Mouse (Mus musculus): ENCODE measurements around the gene Gm11236.
"Not testable (repeated sequence)": the region's sequence is repeated elsewhere in the genome, so short reads cannot be mapped to it uniquely, and the experiment has no call there.

The Gm11236 gene

GRCm38 (mm10) chr4:73637821-73638220, at the start of gene Gm11236:
Gene Gm11236 (plus strand): TSS chr4:73638121.
- CTCF ChIA-PET: not testable (repeated sequence)

GRCm38 (mm10) chr4:73599248-73599647, 38.7 kb upstream of the Gm11236 start:
- CTCF ChIA-PET: no interaction called here

- CTCF ChIA-PET: not testable (repeated sequence)
Observed at GRCm38 (mm10) chr4:73607581-73607980, 30.3 kb upstream of the Gm11236 start, which contains the start of gene Gm11238. Gene Gm11238 (plus strand): TSS chr4:73607881.

GRCm38 (mm10) chr4:73622684-73623083, 15.2 kb upstream of the Gm11236 start, which contains the start of gene Gm11237:
Gene Gm11237 (plus strand): TSS chr4:73622984.
- CTCF ChIA-PET: not testable (repeated sequence)

GRCm38 (mm10) chr4:73661864-73662263, 23.9 kb downstream of the Gm11236 start:
- CTCF ChIA-PET: not testable (repeated sequence)

GRCm38 (mm10) chr4:73668054-73668453, 30.1 kb downstream of the Gm11236 start, which contains the start of gene Gm11239:
Gene Gm11239 (plus strand): TSS chr4:73668354.
- CTCF ChIA-PET: not testable (repeated sequence)

- CTCF ChIA-PET: not testable (repeated sequence)
Observed at GRCm38 (mm10) chr4:73683216-73683615, 45.3 kb downstream of the Gm11236 start, which contains the start of gene Gm428. Gene Gm428 (plus strand): TSS chr4:73683516.
